Mouse (Mus musculus) liver, adult 2 months (tissue): ENCODE measurements around the gene Skint8. TPM values are rescaled to one million over a fixed set of nuclear protein-coding genes. Genes with fewer than 3 reads are reported as not detected.

Experiments used
- DNase-seq: peaks from one replicate; pipeline ENCODE4 v3.0.0-alpha.2; 2011; ENCODE audit warnings: low read depth, low spot score; ENCODE audit errors: extremely low read depth
- H3K27ac ChIP-seq: fragments of 200-500 bp; replicated peaks from 2 replicates; pipeline ENCODE4 v1.5.1; 2012; ENCODE audit warnings: low read depth, mild to moderate bottlenecking, control low read depth, inconsistent platforms, low read length; ENCODE audit not compliant: insufficient read depth
- H3K27me3 ChIP-seq: fragments of 200-500 bp; 2 replicates; pipeline ENCODE4 v1.6.1; 2012; ENCODE audit warnings: mild to moderate bottlenecking, moderate library complexity, low read length, inconsistent platforms; ENCODE audit not compliant: control insufficient read depth, insufficient read depth
- H3K36me3 ChIP-seq: fragments of 200-500 bp; 2 replicates; pipeline ENCODE4 v1.6.1; 2012; ENCODE audit warnings: low read length, inconsistent platforms; ENCODE audit not compliant: control insufficient read depth, insufficient read depth
- H3K4me1 ChIP-seq: fragments of 200-500 bp; 2 replicates; pipeline ENCODE4 v1.6.1; 2011; ENCODE audit warnings: low read length; ENCODE audit not compliant: control insufficient read depth, insufficient read depth
- H3K4me3 ChIP-seq: fragments of 200-500 bp; 2 replicates; pipeline ENCODE4 v1.5.1; 2011; ENCODE audit warnings: low read depth, mild to moderate bottlenecking, control low read depth, low read length, moderate library complexity; ENCODE audit not compliant: insufficient read depth
- H3K79me2 ChIP-seq: fragments of 200-500 bp; 2 replicates; pipeline ENCODE4 v1.6.1; 2012; ENCODE audit warnings: inconsistent platforms, mild to moderate bottlenecking, low read length, moderate library complexity; ENCODE audit not compliant: control insufficient read depth, insufficient read depth
- H3K9ac ChIP-seq: fragments of 200-500 bp; 2 replicates; pipeline ENCODE4 v1.6.1; 2012; ENCODE audit warnings: low read depth, mild to moderate bottlenecking, control low read depth, inconsistent platforms, low read length
- CTCF ChIP-seq: fragments of 200-500 bp; IDR thresholded peaks from 2 replicates; pipeline ENCODE4 v1.5.1; 2011; ENCODE audit warnings: low read depth, low read length, control low read depth
- POLR2A ChIP-seq: fragments of 200-500 bp; IDR thresholded peaks from 2 replicates; pipeline ENCODE4 v1.6.1; 2011; ENCODE audit warnings: low read length, control low read depth; ENCODE audit not compliant: insufficient read depth; ENCODE audit errors: extremely low read depth
- WGBS: fragments of 180-500 bp; shearing (Covaris S2); methylation state at CpG from one replicate; pipeline ENCODE4 v1.1.7; 2018; 5-methylcytosine and 5-hydroxymethylcytosine counted together
- polyA plus RNA-seq: library from polyadenylated mRNA; depleted of rRNA; stranded (reverse); fragments of >200 nt; gene quantifications from 2 replicates; pipeline ENCODE4 v1.2.3, GENCODE M21; 2012; rRNA removed
- total RNA-seq: library from RNA; depleted of rRNA; stranded (reverse); fragments of >200 nt; gene quantifications from 2 replicates; pipeline ENCODE4 v1.2.3, GENCODE M21; 2014; rRNA removed

Gene Skint8
- total RNA-seq (not detected in 2 replicates), polyA plus RNA-seq (not detected in 2 replicates)

GRCm38 (mm10) chr4:111919092-111919491 is at the start of gene Skint8:
Gene Skint8, plus strand, starts transcription at chr4:111919392.
- H3K9ac ChIP-seq = no peak within 1 kb of the TSS
- H3K79me2 ChIP-seq = no peaks in the 10 kb centered on the region
- 79% methylated on average over 1 of the region's 1 CpGs for WGBS
- TF ChIP-seq POLR2A = no peak
- no peak for TF ChIP-seq CTCF
- no peak within 1 kb of the TSS for H3K27ac ChIP-seq
- no peaks in the 10 kb centered on the region for H3K36me3 ChIP-seq
- H3K4me1 ChIP-seq = no peaks in the 10 kb centered on the region
- no peaks in the 10 kb centered on the region for H3K27me3 ChIP-seq
- no peak for DNase-seq
- no peak within 1 kb of the TSS for H3K4me3 ChIP-seq

- Histone ChIP-seq H3K9ac (no peak overlapping the region), H3K36me3 (no peaks in the 10 kb centered on the region), H3K4me3 (no peak overlapping the region), H3K79me2 (no peaks in the 10 kb centered on the region), H3K27me3 (no peaks in the 10 kb centered on the region), H3K27ac (no peak overlapping the region), H3K4me1 (no peaks in the 10 kb centered on the region)
- no peak for DNase-seq
- TF ChIP-seq POLR2A (no peak), CTCF (no peak)
- 43% methylated on average over 4 of the region's 4 CpGs for WGBS
Measured at GRCm38 (mm10) chr4:111880112-111880875, 38.9 kb upstream of the Skint8 start.

- WGBS = 71% methylated on average over 12 of the region's 12 CpGs
- DNase-seq = no peak
- TF ChIP-seq POLR2A (no peak), CTCF (no peak)
Measured at GRCm38 (mm10) chr4:111883543-111883942, 35.6 kb upstream of the Skint8 start.

GRCm38 (mm10) chr4:111886018-111886417 is 33.2 kb upstream of the Skint8 start:
- no peaks in the 10 kb centered on the region for H3K36me3 ChIP-seq
- H3K27ac ChIP-seq = no peak overlapping the region
- H3K4me3 ChIP-seq = 0 out of 2 replicates have a peak overlapping the region, but pooled peaks have one; percentile 3
- peak overlapping the region; percentile 45; the same call in 1 of the 2 replicates for H3K9ac ChIP-seq
- DNase-seq = peak; percentile 40
- H3K4me1 ChIP-seq = peaks cover 5% of the 10 kb centered on the region
- WGBS = 5% methylated on average over 7 of the region's 7 CpGs
- no peaks in the 10 kb centered on the region for H3K27me3 ChIP-seq
- no peaks in the 10 kb centered on the region for H3K79me2 ChIP-seq
- TF ChIP-seq CTCF (no peak), POLR2A (no peak)

More at GRCm38 (mm10) chr4:111883543-111883942, 35.6 kb upstream of the Skint8 start:
- no peaks in the 10 kb centered on the region for H3K27me3 ChIP-seq
- H3K4me1 ChIP-seq = peaks cover 5% of the 10 kb centered on the region
- no peaks in the 10 kb centered on the region for H3K79me2 ChIP-seq
- H3K36me3 ChIP-seq = no peaks in the 10 kb centered on the region
- no peak overlapping the region for H3K4me3 ChIP-seq
- H3K9ac ChIP-seq = no peak overlapping the region
- no peak overlapping the region for H3K27ac ChIP-seq

GRCm38 (mm10) chr4:111886607-111887006 is 32.6 kb upstream of the Skint8 start:
- no peak overlapping the region for H3K27ac ChIP-seq
- peak overlapping the region; percentile 35; the same call in 1 of the 2 replicates for H3K4me3 ChIP-seq
- 12% methylated on average over 4 of the region's 4 CpGs for WGBS
- no peaks in the 10 kb centered on the region for H3K36me3 ChIP-seq
- no peaks in the 10 kb centered on the region for H3K27me3 ChIP-seq
- peak; percentile 50 for DNase-seq
- H3K79me2 ChIP-seq = no peaks in the 10 kb centered on the region
- H3K9ac ChIP-seq = no peak overlapping the region
- TF ChIP-seq CTCF = no peak
- TF ChIP-seq POLR2A = no peak
- peaks cover 5% of the 10 kb centered on the region for H3K4me1 ChIP-seq

- DNase-seq = no peak
- Histone ChIP-seq H3K4me3 (no peak overlapping the region), H3K27ac (no peak overlapping the region), H3K4me1 (no peaks in the 10 kb centered on the region), H3K36me3 (no peaks in the 10 kb centered on the region), H3K27me3 (no peaks in the 10 kb centered on the region), H3K9ac (no peak overlapping the region), H3K79me2 (no peaks in the 10 kb centered on the region)
- TF ChIP-seq CTCF (no peak), POLR2A (no peak)
Measured at GRCm38 (mm10) chr4:111892138-111892537, 27.1 kb upstream of the Skint8 start.
